Mouse (Mus musculus) lung, adult 18-20 months (tissue): ENCODE data around the gene Robo2.
A peak's percentile ranks its signal among the peaks of the same experiment; 100 is the strongest.
"Not testable (repeated sequence)": the region's sequence is repeated elsewhere in the genome, so short reads cannot be mapped to it uniquely, and the experiment has no call there.

Experiments
- DNase-seq, 2 experiments: peaks; one replicate each; pipeline ENCODE4 v3.0.0; 2022; ENCODE audit warnings: mixed read lengths in 2 of 2

Gene Robo2

DNA sequence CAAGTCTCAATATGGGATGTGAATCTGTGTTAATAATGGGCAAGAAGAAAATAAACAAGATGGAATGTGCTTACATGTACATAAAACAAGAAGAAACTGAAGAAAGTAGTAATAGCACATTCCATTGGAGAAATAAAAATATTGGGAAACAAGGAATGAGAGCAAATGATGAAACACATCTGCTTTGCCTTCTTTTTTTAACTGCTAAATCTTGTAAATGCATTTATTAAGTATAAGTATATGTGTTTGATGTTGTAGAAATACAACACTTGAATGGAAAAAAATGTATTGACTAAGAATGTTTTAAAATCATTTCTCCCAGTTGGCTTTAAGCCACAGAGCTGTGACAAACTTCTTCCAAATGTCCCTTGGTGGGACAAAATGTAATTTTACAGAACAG lies 350.1 kb downstream of the Robo2 start:
- DNase-seq, result no peak

DNA sequence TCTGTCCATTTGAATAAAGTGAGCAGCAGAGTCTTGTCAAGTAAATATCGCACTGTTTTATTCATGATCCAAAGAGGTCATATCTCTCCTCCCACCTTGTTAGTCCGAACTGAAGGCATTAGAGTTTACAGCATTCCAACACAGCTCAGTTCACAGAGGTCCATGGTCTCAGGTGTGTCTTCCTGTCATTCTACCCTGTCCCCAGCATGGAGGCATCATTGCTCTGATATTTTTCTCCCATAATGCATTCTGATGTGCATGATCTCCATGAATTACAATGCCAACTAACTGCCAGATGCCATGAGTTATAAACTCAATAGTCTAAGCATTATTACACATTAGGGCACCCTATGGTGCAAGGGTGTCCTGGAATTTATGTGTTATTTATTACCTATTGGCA lies 354.7 kb downstream of the Robo2 start:
- DNase-seq, result no peak

DNA sequence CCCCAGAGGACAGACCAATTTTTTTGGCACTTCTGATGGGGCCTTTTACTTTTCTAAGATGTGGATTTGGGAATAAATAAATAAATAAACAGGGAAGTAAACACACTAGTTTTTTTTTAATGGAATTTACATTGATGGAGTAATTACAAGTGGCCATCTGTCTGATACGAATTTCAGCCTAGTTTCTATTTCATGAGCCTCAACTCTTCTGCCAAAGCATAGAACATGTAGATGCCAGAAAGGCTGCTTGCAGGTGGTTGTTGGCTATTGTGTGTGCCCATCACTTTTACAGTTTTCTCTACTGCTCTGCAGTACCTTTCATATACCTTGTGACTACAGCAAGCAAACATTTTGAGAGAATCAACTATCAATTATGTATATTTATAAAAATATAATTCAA lies 355.4 kb downstream of the Robo2 start:
- no peak for DNase-seq

DNA sequence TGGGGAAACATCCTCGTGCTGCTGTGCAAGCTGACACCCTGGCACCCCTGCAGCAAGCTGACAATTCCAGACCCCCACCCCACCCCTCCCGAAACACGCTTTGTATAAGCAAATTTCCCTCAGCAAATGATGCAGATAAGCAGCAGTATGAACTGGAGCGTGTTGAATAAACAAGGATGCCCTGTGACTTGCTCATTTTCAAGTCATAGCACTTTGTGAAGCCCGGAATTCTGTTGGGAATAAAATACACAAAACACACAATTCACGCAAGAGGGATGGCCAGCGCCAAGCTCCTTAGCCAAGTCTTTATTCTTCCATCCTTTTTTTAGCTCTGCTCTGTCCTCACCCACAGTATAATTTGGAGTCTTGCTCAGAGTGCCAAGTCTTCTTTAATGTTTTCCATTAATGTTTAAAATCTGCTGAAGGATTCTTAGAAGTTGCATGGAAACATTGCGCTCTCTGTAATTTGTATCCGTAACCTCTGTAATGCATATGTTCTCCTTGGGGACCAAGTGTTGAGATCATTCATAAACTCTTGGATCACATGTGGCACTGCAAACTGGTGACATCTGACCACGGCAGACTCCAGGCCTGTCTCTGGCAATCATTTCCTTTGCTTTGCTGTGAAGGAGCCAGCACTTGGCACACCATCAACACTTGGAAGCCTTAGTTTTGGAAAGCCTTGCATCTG lies 356.4 kb downstream of the Robo2 start:
- peak; percentile 6 to 18 for DNase-seq

DNA sequence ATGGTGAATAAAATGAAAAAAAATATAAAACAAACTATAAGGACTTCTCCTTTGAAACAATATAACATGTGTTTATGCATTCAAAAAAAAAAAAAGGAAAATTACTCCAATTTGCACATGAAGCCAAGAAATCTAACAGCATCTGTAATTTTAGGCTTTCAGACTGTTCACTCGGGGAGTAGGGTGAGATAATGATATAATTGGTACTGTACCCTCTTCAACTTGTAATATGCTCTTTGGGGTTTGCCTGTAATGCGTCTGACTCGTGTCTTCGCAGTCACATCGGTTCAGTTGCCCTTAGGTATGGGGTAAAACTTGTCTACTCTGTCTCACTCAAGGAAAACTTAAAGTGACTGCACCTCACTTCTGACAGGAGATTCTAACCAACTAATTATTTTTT lies 362.2 kb downstream of the Robo2 start:
- no peak for DNase-seq

DNA sequence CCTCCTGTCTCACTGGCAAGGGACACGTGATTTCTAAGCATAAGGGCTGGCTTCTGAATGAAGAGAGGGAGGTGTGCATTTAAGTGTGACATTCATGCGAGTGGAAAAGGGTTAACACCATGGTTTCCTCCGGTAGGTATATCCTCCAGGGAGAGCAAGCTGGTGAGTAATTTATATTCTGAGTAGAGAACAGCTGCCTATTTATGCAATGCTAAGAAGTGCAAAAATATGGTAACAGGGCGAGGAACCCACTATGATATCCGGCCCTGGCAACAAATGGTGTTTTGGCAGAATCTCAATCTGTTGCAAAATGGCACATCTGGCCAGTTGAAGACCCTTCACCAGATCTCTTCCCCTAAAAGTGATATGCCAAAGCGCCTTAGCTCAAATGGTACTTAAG lies 362.6 kb downstream of the Robo2 start:
- DNase-seq, result no peak

DNA sequence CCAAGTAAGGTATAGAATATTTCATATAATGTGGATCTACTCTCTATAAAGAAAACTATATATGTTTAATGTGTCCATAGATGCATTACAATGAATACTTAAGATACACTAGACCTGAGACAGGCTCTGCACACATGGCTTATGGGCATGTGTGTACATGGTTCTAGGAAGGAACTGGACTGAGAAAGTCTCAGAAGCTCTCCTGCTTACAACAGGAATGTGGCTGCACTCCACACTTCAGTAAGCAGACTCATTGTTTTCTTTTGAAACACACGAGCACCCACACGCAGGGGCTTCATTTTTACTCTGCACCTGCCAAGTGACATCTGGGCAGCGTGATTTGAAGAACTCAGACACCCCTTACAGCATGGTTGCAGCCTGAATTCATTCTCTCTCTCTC lies 364.4 kb downstream of the Robo2 start:
- DNase-seq, result no peak

DNA sequence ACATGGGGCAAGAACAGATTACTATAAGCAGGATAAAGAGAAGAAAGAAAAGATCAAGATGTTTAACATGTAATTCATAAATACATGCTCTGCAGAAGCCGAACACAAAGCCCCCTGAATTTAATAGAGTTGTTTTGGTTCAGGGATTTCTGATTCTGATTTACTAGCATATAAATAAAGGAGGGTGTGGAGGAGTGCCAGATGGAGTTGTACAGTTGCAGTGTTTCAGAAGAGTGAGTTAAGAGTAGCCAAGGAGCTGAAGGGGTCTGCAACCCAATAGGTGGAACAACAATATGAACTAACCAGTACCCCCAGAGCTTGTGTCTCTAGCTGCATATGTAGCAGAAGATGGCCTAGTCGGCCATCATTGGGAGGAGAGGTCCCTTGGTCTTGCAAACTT lies 370.8 kb downstream of the Robo2 start:
- not testable (repeated sequence) for DNase-seq

DNA sequence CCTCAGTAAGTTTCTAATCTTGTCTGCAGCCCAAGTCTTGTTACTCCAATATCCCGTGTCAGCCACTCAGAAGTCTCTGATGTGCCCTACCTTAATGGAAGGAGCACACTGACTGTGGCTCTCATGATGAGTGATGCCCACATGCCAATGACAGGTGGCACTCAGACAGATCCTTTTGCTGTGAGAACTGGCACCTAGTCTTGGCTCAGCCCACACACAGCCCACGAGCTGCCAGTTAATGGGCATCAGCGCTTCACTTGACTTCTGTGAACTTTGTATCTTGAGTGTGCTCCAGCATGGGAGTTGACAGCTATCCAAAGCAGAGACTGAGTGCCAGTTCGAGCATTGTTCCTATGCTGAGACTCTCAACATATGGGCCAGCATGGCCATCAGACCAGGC lies 383.8 kb downstream of the Robo2 start:
- DNase-seq, result no peak

DNA sequence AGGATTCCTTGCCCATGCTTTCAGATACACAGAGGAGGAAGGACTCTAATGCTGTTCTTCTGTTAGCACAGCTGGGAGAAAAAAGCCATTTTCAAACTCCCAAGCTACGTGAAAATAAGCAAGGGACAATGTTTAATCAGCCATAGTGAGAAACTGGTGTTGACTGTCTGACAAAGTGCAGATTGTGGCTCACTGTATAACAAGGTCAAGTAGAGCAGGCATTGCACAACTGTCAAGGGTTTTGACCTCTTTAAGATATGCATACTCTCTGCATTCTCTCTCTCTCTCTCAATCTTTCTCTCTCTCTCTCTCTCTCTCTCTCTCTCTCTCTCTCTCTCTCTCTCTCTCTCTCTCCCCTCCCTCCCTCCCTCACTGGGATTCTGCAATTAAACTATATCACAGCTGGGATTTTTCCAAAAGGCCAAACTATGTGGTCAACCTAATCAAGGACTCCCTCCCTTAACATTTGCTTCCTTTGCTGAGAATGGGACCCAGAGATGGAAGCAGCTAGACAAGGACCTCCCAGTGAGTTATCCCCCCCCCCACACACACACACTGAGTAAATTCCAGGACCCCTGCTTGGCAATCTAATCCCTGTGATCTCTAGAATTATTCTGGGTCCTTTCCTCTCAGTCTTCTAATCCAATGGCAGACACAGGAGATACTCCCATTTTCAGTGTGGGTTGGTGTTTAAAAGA lies 389.2 kb downstream of the Robo2 start:
- DNase-seq, result peak in 1 of 2 experiments; percentile 10

DNA sequence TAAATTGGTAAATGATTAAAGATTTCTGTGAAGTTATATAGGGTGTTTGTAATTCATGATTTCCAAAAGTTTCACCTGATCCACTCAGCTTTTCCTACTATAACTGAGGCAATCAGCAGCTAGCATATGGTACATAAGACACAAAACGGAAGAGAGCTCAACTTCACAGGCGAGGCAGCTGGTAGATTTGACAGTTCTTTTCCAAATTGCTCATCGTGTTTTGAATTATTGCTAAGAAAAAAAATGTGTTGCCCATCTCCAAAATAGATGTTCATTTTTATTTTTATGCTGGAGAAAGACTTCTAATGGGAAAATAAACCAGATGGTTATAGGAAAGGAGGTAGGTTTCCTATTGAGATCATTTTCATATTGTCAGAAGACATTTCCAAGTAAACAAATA lies 405.9 kb downstream of the Robo2 start:
- no peak for DNase-seq

DNA sequence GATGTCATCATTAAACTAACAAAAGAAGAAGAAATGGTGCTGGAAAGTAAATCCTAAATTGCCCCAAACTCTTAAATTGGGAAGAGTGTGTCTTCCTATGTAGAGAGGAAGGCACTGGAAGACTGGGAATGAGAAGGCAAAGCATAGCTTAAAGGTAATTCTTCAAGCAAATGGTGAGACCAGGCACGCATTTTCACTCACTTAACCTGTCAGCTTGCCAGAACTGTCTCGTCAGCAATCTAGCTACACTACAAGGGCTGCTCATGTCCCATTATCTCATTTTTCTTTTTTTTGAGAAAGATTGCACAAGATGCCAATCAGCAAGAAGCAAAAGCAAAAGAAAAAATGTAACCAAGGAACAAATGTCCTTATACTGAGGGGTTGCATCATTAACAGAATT lies 410.3 kb downstream of the Robo2 start:
- DNase-seq, result no peak

DNA sequence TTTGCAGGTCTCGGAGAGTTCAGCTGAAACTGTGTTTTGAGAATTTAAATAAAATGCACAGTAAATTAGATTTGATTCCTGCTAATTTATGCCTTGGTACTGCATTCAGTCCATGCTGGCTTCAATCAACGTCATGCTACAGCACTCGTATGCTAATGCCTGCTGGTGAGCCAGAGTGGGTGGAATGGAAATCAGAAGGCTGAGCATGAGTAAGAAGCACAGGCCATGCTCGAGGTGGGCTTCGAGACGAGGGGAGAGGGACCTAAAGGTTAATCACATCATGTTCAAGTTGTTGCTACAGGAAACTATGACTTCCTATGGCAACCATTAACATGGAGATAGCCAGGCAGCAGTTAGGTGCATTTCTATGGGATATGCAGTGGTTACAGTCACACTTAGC lies 420.4 kb downstream of the Robo2 start:
- no peak for DNase-seq

DNA sequence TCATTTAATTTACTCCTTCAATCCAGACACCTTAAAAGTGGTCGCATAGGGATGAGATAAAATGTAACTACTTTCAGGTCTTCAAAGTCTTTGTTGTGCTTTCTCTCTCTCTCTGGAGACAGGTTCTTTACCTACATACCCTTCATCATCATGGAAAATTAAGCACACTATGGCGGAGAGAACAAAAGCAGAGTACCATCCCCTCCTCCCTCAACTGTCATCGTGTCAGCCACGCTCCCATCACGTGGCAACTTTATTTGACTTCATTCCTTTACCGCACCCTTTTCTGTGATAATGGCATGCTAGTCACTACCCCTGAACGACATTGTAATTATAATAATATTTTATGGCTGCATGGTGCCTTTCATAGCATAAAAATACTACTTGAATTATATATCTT lies 442.1 kb downstream of the Robo2 start:
- DNase-seq, result no peak

DNA sequence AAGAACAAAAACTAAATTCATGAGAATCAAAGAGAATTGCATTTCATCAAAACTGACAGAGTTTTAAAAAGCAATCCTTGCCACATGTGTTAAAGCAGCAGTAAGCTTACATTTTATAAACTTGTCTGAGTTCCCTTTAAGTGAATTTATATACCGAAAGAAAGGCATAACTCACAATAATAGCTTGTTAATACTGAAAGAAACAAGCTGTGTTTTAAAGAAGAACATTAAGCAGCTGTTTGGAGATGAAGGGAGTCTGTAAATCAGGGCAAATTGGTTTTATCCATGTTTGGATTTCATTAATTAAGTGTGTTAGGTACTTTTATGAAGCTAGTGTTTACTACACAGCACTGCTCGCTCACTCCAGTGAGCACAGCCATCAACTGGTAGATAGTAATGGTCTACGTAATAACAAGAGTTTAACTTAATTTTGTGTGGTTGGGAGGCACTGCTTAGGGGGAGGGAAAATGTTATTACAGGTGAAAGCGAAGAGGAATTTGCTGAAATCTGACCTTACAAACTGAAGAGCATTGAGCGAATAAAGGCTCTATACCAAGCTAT lies 447.2 kb downstream of the Robo2 start:
- DNase-seq, result no peak

DNA sequence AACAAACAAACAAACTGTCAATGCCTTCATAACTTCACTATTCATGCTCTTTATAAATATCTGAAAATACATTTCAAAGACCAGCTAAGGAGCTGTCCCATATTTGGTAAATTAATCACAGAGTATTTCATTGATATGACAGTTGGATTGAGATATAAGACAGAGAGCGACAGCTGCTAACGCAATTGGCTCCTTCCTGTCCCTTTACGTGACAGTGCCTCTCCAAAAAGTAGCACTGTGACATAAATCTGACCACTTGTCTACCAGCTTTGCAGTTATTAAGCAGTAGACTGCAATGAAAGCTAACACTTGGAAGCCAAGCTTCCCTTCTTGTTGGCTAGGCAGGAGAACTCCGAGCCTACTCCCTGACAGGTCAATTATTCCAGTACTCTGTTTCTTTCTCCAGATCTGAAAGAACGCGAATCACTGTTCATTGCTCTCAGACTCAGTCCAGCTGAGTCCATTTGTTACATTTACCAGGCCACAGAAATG lies 452.1 kb downstream of the Robo2 start:
- no peak for DNase-seq

DNA sequence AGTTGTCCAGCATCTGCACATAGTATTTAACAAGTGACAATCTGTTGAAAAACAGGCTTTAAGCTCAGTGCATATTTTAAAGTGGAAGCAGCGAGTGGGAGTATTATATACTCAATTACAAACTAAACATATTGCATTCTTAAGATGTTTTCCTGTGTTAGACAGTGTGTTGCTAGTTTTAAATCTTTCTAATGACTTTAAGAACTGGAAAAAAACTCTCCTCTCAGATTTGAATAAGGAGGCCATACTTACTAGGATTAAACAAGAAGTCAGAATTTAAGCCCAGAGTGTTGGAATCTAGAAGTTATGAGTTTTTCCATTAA lies 453.1 kb downstream of the Robo2 start:
- DNase-seq, result no peak

DNA sequence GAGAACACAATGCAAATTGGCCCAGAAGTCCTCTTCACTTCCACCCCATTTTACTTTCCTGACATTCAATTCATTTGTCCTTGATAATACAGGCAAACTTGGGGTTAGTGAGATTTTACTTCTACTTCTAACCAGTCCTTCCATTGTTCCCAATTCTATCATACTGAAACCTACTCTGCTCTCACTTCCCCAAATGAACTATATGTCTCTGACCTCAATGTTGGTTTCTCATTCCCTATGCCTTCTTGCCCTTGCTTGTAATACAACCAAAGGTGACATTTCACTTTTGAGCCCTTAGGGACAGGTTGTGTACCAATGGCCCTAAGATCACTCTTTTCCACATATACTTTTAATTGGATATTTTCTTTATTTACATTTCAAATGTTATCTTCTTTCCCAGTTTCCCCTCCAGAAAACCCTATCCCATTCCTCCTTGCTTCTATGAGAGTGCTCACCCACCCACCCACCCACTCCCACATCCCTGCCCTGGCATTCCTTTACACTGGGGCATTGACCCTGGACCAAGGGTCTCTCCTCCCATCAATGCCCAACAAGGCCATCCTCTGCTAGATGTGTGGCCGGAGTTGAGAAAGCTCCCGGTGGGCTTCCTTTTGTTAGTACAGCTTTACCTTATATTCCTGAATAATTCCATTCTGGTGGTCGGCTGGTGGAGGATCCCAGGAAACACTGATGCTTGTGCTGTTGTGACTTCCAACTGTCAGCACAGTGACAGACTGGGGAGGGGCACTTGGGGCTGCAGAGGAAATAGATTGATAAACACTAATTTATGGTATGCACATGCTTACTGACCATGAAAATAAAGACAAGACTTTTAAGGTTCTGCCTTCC lies 453.7 kb downstream of the Robo2 start:
- DNase-seq, result no peak

DNA sequence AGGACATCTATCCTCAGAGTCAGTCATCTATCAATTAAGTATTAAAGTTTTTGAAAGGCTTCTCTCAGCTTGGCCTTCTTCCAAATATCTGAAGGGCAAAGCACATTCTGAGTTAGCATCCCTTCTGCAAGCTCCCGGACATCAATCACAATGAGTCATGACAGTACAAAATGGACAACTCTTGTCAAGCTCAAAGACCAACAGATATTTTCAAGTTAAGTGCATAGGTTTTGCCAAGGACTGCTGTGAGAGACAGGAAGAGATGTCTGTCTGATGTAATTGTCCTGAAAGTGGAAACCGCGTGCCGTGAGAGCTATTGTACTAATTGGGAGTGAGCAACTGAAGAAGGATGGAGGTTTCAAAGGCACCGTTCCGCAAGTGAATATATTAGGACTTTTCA lies 465.5 kb downstream of the Robo2 start:
- no peak for DNase-seq

DNA sequence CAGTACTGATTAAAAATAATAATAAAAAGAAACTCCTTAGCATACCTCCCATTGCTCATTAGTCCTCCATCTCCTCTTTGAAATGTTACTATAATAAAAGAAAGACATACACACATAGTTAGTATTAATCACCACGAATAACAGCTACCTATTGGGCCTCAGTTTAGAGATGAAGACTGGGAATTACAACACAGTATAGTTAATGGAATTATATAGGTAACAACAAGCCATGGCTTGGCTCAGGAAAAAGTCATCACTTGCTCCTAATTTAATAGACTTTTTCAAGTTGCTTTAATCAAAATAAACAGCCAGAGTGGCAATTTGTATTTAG lies 471.4 kb downstream of the Robo2 start:
- no peak for DNase-seq

DNA sequence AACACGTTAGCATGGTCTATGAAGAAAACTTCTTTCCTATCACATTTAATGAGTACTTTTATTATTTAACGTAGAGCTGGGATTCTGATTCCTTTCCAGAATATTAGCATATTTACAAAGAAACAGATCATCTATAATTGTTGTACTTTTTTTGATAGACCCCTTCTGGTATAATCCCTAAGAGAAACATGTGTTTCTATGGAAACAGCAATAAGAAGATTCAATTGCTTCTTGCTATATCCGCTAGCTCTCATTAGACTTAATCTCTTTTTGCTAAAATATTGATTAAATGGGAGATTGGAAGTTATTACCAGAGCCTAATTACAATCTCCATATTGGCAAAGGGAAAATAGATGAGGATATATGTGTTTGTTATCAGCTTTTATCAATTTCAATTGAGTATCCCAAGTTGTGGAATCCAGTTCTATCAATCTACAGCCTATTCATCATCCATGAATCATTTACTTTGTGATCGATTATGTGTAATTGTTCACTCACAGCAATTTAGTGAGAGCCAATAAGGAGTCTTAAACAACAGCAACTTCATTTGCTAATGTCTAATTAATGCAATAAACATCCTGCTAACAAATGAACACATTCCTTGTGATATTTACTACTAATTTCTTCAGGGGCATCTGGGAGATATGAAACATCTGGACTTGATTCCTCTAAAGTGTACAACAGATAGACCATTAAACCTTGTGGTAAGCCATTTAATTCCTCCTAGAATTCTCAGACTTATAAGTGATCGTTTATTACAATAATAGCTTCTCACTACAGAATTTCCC lies 472.0 kb downstream of the Robo2 start:
- DNase-seq, result no peak

DNA sequence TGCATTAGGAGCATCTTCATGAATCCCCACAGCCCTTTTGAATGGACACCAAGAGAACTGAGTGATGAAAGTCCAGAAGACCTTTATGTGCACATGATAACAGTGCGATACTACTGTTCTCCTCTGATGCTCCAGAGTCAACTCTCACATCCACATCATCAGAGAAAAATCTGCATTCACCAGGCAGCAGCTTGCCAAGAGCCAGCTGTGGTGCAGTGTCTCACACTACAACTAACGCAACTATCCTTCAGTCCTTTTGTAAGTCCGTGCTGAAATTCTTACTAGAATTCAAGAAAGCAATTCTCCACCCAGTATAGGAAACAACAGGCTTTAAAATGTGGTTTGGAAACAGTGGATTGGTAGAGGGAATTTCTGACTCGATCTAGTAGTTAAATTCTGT lies 481.3 kb downstream of the Robo2 start:
- DNase-seq, result peak in 1 of 2 experiments; percentile 4

DNA sequence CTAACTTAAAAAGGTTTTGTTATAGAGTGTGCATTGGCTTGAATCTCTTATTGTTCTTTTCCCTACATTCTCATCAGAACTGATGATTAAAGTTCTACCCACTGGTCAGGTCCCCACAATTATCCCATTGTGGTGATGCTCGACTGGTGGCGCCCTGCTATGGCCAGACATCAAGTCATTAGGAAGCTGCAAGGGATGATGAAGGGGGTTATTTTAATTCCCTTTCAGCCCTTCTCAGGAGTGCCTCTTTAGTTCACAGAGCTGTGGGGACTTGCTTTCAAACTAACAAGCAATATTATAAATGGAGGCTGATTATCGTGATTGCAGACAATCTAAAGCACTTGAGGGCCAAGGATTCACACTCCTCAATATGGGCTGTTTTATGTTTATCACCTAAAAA lies 484.1 kb downstream of the Robo2 start:
- no peak for DNase-seq
